Mouse (Mus musculus) gastrocnemius, postnatal 4 days (tissue): Measurements from ENCODE around the gene Mkln1. TPM values are rescaled to one million over a fixed set of nuclear protein-coding genes. Genes with fewer than 3 reads are reported as not detected.
"Not testable (repeated sequence)": the region's sequence is repeated elsewhere in the genome, so short reads cannot be mapped to it uniquely, and the experiment has no call there.

ENCODE experiments used
- DNase-seq, 2 experiments: peaks; one replicate each; pipeline ENCODE4 v3.0.0; 2021 to 2022; ENCODE audit warnings: low spot score in 2 of 2, mixed read lengths in 2 of 2
- total RNA-seq, 2 experiments: library from RNA; stranded (reverse); gene quantifications; 2 replicates each; pipeline ENCODE4 v1.2.3; 2021

Mkln1 gene
- total RNA-seq, 2 experiments from 2014 or later: 108 to 129 TPM

DNA sequence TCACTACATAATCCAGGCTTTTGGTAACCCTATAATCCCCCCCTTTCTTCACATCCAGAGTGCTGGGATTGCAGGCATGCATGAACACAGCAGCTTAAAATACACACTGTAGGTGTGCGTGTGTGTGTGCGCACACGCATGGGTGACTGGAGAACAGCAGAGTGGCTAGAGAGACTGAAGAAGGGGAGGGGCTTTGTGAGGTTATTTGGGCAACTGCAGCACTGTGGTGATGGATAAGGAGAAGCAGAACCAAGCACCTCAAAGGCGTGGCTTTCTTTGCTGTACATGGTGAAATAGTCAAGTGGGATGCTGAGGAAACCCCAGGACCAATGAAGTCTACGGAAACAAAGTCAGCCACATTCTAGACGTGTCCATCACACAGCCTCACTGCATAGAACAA lies 141.5 kb downstream of the Mkln1 start:
- DNase-seq: no peak

DNA sequence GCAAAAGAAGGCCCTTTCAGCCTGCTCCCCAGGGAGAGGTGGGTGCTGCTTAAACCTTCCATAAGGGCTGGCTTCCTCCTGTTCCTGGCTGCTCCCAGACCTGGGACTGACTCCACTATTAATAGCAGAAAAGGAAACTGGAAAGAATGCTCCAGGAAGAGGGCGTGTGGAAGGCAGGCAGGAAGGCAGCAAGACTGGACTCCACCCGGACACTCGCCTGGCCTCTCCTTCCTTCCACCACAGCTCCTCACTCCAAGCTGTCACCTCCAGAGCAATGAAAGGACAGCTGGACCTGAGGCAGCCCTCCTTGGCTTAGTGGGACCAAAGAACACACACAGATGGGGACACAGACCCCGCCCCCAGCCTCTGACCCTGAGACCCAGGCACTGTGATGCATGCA lies 145.8 kb downstream of the Mkln1 start:
- no peak for DNase-seq

DNA sequence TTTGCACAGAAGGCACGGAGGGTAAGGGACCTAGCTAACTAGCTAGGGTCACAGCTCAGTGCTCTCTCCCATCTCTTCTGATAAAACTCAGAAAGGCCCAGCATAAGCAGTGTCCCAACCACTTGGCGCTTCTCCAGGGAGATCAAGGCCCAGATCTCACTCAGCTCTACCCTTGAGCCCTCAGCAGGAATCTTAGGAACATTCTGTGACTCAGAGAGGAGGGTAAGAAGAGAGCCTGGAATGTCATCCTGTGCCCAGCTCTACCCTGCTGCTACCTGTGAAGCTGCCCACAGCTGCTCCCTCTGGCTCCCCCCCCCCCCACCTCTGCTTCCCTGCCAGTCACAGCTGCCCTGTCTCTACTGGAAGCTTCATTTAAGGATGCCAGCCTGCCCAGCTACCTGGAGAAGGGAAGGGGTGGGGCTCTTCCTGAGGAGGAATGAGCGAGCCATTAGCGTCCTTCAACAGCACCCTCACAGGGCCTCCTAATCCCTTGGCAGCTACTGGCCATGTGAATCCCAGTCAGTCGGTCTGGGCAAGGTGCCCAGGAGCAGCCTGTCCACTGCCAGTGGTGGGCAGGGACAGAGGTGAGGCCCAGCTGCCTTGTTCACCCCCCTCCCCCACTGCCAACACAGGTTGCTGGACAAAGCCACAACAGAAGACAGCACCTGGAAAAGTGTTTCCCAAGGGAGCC lies 151.0 kb downstream of the Mkln1 start:
- DNase-seq: peak in 1 of 2 experiments; percentile 52

DNA sequence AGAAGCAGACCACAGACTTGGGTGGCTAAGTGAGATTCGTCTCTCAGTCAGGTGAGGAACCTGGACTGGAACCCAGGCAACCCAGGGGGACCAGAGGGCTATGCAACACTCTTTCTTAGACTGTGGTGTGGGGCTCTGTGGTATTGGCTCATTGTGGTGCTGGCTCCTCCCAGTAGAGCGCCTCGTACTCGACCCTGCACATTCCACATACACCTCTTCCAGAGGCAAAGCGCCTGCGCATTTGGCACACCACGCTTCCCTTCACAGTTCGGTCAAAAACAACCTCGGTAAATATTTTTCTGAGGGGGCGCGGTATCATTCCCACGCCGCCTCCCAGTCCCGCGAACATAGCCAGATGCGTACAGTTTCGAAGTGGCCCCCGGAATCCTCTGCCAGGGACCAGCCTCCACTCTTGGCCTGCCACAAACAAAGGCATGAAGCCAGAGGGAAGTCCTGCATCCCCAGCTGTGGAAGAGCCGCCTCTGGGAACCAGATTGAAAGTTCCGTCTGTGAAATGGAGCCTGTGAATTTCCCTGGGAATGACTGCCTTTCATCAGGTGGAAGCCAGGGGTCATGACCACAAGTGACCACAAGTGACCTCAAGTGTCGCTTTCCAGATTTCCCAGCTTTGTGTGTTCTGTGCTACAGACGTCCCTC lies 152.5 kb downstream of the Mkln1 start:
- DNase-seq: no peak

DNA sequence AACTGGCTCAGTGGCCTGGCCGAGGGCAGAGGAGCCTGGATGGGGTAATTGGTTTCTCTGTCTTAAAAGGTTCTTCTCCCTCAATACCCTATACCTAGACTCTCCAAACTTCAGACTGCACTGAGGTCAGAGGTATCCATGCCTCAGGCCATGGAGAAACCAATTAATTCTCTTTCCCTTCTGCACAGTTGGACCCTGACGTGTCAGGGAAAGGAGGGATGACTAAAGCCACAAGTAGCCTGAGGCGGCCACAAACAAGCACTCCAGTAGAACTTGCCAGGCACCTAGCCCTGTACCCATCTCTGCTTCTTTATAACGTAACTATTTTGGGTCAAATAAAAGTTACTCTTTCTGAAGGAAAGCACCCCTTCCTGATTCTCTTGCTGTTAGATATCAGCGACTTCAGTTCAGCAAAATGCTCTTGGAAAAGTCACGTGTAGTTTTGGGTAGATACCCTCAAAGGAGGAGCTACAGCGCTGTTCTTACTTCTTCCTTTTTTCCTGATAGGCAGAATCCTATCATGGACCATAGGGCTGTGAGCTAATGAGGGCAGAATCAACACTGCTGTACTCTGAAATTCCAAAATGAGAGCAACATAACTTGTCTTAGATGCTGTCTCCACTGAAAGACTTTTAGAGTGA lies 158.0 kb downstream of the Mkln1 start:
- no peak for DNase-seq

DNA sequence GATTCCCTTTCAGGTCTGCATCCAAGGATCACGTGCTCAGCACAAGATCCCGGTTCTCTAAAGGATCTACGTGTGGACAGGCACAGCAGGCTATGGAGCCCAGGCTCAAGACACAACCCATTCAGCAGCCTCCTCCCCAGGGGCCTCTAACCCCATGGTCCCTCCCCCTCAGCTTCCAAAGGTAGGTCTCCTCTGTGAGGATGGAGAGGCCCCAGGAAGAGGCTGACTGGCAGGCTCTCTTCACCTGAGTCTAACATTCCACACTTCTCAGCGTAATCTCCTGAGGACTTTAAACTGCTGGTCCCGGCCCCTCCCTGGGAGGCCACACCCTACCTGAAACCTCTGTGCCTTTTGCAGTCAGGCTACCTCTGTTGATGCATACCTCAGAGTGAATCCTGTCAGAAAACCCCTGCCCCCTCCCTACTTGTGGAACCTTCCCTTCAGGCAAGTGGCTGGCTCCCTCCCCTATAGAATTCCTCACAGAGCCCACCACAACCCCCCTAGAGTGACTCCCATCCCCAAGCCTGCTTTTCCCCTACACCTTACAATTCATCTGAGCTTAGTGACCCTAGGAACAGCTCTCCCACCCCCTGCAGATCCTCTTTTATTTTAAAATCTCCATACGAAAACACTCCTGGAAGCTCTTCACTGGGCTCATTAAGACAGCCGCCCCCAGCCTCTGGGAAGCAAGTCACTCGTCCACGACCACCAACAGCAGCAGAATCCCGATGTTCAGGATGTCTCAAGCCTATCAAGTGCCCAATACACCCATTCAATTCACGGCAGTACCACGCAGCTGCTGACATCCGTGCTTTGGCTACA lies 161.8 kb downstream of the Mkln1 start:
- DNase-seq: no peak

DNA sequence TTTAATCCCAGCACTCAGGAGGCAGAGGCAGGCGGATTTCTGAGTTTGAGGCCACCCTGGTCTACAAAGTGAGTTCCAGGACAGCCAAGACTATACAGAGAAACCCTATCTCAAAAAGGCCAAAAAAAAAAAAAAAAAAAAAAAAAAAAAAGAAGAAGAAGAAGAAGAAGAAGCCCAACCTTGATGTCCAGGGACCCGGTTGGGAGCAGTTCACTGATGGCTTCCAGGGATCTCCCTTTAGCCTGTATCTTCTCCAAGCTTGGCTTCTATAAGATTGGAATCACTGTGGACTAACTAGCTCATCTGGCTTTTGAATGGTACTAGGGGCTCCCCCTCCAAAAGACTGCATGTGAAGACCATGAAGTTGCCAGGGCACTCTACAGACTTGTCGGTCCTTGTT lies 163.4 kb downstream of the Mkln1 start:
- not testable (repeated sequence) for DNase-seq

DNA sequence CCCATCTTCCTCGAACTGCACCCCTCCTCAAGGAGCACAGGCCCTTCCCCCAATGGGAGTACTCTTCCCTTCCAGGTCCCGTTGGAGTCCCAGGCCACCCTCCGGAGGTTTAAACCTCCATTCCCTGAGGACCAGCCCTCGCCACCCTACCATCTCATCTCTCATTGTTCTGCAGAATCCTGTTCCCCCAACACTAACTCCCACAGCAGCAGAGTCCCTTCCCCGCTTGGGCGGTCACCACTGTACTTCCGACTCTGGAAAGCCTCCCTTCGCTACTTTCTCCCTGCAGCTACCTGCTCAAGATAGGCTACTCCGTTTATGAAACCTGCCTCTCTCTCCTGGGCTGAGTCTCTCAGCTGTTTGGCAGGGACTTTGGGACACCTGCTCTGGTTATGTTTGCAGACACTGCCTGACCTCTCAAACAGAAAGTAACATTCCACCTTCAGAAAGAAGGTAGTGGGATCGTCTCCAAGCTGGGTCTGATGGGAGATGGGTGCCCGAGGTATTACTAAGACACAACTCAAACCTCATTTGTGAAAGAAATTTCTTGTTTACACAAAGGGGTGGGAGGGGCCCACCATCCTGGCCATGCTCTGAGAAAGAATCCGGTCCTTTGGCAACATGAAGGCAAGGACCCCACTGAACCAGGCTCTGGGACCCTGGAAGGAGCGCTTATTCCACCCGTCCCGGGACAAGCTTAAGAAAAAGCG lies 164.0 kb downstream of the Mkln1 start:
- no peak for DNase-seq

DNA sequence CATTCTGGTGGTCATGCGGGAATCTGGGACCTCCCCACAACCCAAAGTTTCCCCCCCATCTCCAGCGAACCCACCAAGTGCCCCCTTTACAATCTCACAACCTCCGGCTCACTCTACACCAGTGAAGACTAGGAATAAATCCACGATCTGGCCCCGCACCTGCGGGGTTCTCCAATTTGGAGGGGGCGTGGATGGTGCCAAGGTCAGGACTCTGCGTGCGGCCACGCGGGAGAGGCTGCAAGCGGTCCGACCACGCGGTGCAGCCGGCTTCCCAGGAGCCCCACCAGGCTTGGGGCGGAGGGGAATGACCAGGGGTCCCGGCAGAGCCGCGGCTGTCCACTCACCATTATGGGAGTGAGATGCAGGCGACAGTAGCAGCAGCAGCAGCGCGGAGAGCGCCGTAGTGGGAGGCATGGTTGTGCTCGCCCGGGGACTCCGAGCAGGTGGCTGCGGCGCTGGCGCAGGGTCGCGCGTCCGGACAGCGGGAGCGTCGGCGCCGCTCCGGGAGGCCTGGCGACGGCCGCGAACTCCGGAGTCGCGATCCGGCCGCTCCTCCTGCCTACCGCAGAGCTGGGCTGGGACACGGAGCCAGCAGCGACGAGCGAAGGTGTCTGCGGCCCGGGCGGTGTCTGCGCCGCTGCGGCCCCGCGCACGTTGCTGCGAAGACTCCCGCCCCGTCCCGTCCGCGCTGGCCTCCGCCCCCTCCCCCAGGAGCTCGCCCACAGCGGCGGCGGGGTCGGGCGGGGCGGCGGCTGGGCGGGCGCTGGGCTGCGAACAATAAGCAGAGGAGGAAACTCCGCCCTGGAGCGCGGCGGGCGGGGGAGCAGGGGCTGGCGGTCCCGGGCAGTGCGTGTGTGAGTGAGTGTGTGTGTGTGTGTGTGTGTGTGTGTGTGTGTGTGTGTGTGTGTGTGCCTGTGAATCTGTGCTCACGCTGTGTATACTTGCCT lies 165.0 kb downstream of the Mkln1 start, which contains the start of gene Podxl:
Gene Podxl (minus strand): TSS at position 747 of the 947 bp plus-strand sequence.
- DNase-seq: peak; percentile 56 to 69

DNA sequence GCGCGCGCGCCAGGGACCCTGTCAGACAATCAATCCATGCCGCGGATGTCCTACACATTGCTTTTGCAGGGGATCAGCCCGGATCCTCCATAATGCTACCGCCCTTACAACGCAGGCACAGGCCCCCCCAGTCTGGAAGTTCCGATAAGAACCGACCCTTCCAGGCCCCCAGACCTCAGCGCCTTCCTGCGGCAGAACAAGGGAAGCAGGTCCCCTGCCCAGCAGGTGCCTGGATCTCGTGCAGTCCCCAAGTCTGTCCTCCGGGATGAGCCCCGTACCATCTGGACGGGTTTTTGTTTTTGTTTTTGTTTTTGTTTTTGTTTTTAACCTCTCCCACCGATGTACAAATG lies 165.6 kb downstream of the Mkln1 start:
- DNase-seq: no peak

DNA sequence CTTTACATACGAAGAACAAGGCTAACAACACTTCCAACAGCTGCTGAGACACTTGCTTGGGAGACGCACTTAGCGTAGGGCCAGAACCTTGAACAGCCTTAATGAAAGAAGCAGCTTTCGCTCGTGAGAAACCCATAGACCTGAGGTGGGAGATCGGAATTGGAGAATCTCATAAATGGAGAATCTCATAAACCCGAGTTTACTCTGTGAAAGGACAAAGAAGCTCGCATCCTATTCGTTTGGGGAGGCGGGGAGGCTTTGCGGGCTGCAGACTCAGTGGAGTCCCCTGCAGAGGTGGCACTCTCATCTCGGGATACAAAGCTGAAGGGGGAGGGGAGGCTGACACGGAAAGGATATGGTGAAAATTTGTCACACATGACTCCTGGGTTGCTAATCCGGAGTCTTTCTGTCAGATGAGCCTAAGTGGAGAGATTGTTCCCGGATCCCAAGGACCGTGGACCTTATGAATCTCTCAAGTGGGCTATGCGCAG lies 166.4 kb downstream of the Mkln1 start:
- DNase-seq: no peak

Other genes starting within 250 kb of the Mkln1 start
- 10 to 100 TPM; 19.8 to 25.6 TPM for gene Podxl, start 165.2 kb downstream of the Mkln1 start, total RNA-seq